Mouse (Mus musculus) megakaryocyte, adult 5-6 weeks (primary cell): ENCODE measurements around the gene Hjurp. TPM values are rescaled to one million over a fixed set of nuclear protein-coding genes. Genes with fewer than 3 reads are reported as not detected.

Source experiments
- ATAC-seq: 2 replicates; pipeline ENCODE4 v1.8.0; 2016; ENCODE audit warnings: mild to moderate bottlenecking, inconsistent platforms; ENCODE audit not compliant: poor library complexity, severe bottlenecking
- total RNA-seq, 2 experiments: library from RNA; stranded (forward) in 1 of 2; stranded (reverse) in 1 of 2; fragments of 153-499, 151-499 nt in 1 of 2; fragments of 221-1000, 200-1000 nt in 1 of 2; gene quantifications; 2 replicates each; pipeline versions ENCODE4 v1.2.3 to v1.2.4; 2015 to 2017

The Hjurp gene
- total RNA-seq, 2 experiments from 2014 or later, result 99.8 to 174 TPM

DNA sequence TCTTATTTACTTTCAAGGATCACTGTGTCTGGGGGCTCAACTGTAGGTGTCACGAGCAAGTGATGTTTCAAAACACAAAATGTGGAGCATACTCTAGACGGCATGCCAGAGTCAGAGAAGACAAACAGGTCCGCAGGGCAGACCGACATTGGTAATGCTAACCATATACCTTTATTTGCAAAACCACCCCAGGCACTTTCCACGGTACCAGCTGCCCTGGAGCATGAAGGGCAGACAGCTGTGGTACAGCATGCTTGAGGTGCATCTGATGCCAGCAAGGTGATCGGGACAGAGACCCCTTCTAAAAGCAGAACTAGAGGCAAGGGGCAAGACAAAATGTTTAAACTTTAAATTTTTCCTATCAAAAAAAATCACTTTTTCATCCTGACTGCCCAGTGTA, 14.5 kb downstream of the Hjurp start:
- ATAC-seq, result no peak

DNA sequence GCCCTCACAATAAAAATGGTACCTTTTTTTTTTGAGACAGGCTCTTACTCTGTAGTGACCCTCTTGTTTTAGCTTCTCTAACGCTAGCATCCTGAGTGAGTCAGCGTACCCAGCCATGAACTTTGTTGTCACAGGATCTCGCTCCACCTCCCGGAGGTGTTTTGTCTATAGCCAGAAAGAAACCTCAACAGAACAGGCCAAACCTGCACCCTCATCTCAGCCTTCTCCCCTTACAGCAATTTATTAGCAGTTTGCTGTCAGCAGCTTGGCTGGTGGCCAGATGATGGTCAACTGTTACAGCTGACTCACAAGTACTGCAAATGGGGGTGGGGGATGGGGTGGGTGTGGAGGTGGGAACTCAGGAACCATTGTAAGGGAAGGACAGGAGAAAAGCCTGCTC, 15.2 kb downstream of the Hjurp start:
- 0 out of 2 replicates have a peak, but pooled peaks have one; percentile 2 for ATAC-seq

DNA sequence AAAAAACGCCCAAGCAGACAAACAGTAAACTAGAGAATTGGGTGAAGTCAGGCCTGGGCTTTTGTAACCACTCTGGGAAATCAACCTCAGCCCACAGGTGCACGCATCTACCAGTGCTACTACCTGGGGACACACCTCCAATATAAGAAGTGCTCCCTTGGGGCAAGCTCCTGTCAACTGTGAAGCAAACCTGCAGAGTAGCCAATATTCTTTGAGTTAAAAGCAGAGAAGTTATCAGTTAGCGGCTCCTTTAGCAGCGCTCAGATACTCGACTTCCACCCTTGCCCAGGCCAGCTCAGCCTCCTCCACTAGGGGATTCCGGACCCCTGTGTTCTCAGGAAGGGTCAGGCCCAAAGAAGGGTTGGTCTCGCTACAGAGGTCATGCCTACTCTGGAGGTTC, 15.7 kb downstream of the Hjurp start:
- no peak for ATAC-seq

DNA sequence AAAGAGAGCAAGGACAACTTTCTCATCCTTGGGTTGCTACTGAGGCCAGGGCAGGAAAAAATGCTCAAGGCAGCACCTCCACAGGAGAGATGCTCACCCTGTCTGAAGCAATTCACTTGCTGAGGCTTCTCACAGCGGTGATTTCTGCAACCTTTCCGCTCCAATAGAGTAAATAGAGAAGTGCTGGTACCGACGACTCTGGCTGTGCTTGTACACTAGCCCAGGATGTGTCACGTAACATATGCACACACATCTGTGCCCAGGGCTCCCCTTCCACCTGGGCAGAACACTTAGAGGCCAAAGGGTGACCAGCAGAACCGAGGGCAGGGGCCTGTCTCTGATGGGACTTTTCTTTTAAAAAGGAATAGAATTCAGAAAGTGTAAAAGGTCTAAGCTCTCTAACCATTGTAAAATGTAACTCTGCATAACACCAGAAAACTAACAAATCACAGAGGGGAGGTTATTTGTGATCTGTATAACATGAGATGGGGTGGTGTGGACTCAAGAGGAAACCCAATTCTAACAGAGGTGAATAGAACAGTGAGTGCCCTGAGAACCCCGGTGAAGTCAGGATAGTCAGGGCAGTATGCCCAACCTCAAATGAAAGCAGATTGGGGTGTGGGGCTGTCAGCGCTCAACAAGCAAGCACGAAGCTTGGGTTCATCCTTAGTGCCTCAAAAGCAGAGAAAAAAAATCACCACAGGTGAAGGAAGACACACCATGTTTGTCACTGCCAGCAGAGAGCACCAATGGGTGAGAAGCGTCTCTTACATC, 16.6 kb downstream of the Hjurp start:
- ATAC-seq, result peak; percentile 48

DNA sequence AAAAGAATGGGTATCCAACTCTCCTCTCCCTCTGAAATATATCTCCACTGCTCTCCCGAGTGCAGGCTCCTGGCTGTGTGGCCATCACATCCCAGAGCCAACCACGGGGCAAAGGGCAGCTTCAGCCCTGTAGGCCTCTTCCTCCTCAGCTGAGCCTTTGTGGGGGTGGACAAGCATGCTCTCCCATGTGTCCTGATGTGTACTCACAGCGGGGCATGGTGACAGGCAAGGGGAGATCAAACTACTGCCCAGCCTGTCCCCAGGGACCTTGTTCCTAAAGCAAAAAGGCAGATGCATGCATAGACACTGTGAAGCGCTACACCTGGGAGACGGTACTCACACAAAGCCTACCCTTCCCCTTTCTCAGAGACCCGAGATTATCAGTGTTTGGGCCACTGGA, 17.3 kb downstream of the Hjurp start:
- peak; percentile 22 for ATAC-seq

DNA sequence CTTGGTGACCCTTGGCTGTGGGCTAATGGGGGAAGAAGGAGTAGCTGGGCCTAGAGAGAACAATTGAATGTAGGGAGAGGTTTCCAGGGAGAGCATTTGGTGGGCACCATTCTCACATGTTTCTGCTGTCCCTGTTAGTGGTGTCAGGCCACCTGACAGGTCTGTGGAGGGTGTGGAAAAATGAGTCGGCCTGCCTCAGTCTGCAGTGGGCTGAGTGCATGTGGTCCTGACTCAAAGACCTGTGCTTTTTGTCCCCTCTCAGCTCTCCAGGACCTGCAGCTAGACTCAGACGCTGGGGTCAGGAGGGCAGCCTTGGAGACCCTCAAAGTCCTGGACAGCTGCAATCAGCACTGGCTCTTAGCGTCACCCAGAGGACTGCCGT, 17.8 kb downstream of the Hjurp start:
- ATAC-seq, result no peak

DNA sequence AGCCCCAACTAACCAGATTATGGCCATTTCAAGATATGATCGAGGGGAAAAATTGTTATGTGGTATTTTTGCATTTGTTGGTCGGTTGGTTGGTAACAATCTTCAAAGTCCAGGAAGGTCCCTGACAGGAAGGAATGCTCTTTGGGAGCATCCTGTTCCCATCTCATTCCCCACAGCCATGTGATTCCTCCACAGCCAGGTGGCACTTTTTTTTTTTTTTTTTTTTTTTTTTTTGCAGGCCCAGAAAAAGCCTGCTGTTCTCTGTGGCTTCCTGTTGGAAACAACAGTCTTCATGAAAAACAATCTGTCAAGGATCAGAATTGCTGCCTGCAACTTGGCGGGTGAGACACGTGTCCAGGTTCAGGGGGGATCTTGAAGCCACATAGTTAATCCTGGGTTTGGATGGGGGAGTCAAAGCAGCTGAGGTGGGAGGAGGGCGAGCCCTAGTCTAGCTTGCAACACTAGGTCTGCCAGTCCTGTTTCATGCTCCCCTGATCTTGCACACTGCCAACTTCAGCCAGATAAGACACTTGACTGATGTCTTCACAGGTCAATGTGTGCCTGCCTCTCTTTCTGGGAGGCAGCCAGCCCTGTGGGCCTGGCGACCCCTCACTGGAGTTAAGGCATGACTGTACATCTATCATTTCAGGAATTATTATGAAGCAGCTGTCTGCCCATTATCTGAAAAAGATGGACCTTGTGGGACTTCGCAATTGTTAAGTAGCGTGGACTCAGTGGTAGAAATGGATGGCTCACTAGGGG, 18.4 kb downstream of the Hjurp start:
- ATAC-seq, result no peak

DNA sequence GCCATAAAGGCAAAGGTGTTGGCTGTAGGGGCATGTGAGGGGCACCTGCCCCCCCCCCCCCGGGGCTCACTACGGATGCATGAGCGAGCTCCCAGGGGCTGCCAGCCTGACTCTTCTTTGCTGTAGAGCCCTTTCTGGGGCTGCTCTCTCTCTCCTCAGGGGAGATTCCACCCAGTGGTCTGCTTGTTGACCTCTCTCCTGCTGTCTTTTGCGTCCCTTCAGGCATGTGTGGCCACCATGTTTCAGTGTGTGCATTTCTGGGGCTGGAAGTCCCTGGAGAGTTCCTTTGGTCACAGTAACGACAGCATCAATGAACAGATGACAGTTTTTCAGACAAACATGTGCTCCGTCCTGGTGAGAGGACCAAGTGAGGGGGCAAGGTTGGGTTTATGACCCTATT, 19.1 kb downstream of the Hjurp start:
- no peak for ATAC-seq

DNA sequence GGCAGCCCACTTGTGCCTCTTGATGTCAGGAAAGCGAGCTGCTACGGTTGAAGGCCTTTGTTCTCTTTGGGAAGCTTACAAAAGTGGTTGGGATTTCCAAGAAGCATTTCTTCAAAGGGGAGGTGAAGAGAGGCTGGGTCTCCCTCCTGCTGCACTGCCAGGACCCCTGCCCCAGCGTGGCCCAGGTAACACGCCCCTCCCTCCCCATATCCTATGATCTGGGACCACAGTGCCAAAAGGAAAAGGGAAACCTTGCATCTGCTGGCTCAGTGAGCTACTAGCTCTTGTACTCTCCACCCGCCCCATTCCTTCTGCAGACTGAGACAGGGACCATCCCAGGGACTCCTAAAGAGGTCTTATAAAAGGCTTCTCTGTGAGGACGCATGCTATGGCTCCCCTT, 19.8 kb downstream of the Hjurp start:
- no peak for ATAC-seq

DNA sequence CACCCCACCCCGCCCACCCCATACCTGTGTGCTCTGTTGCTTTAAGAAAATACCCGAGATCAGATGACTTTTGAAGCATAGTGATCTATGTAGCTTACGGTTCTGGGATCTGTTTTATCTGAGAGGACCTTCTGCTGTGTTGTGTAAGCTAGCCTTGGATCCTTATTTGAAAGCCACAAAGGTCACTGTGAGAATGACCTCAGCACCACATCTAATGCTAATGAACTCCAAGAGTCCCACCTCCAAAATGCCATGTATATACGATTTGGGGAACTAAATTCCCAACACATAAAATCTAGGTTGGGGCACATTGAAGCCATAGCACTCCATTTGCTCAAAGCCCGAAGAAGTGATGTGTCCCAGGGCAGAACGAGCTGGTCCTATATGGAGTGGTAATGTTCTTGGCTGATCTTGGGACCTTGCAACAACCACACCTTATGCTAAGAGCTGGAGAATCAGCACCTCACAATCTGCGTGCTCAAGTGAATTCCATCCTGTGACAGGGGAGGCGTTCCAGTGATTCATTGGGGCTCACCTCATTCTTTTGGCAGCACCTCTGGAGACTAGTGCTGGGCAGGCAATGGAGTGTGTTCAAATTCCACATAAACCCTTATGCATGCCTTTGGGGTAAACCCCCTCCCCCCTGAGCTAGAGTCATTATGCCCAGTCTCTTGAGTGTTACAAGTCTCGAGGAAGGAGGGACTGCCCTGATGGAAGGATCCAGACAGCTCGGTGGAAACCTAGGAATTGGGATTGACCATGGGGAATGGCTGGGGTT, 20.4 kb downstream of the Hjurp start:
- no peak for ATAC-seq

DNA sequence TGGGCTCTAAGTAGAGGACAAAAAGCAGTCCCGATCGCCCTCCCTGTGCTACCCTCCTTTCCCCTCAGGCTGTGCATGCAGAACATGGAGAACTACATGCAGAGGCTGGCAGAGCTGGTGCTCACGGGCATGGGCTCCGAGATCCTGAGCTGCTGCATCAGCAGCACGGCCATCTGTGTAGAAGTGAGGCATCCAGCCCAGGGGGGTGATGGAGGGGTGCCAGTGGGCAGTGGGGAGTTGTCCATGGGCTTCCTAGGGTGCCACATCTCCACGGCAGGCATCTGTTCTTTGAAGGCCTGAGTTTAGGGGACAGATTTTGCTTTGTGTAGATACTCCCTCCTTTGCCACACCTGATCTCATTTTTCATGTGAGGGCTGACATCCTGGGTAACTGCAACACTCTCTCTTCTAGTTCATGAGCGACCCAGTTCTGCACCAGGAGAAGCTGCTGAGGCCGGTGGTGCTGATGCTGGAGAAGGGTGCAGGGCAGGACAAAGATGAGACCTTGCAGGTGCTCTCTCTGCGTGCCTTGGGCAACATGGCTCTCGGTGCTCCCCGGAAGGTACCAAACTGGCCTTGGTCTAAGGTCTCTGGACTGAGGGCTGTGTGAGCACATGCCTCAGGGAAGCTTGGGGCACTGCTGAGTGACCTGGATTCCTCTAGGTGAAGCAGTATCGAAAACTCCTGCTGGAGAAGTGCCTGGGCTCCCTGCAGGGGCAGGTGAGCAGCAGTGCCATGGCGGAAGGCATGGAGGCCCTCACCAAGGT, 21.3 kb downstream of the Hjurp start:
- no peak for ATAC-seq

DNA sequence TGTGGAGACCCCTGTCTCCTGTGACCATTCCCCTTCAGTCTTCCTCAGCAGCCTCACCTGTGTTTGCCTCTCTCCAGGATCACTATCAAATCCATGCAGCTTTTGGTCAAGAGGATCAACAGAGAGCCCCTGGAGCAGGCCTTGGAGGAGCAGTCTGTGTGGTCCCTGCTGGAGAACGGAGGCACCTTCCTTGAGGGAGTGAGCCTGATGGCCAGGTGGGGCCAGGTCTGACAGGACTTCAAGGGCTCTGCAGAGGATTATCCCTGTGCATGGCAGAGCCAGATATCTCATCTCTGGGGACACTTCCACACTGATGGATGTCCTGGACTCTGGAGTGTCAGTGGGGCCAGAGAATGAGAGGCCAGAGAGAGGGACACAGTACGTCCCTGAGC, 22.0 kb downstream of the Hjurp start:
- ATAC-seq, result no peak

DNA sequence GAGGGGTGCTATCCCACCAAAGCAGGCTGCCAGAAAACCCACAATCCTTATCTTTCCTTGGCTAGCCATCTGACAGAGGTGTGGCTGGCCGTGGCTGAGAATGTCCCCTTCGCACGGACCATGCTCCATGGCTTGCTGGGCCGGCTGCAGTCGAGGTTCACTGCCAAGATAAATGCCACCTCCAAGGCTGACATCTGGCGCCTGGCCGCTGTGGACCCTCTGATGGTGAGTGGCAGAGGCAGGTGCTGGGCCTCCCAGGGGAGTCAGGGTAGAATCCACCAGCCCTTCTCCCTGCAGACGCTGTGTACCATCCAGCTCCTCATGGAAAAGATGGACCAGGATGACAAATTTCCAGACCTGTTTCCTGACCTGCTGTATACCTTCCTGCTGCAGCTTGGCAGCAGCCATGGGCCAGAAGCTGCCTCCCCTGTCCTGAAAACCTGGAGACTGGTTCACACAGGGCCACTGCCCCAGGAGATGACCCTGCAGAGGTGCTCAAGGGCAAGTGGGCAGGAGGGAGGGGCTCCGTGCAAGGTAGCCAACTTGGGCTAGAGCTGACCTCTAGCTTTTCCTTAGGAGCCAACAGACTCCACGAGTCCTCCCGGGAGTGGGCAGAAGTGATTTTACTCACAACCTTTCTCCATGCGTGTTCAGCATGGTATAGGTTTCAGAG, 22.5 kb downstream of the Hjurp start:
- ATAC-seq, result no peak

DNA sequence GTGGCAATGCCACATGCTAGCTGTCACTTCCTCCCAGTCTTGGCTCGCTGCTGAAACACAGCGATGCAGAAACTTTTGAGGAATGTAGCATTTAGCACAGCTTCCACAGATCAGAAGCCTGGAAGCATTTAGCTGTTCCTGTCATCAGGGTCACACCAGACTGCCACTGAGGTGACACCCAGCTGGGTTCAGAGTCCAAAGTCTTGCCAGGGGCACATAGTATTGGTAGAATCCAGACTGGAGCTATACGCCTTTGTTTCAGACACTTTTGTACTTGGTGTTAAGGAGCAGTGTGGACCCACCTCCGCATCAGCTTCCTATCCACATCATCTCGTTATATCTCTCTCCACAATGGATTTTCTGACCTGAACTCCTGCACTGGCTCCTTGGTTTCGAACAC, 23.9 kb downstream of the Hjurp start:
- no peak for ATAC-seq

DNA sequence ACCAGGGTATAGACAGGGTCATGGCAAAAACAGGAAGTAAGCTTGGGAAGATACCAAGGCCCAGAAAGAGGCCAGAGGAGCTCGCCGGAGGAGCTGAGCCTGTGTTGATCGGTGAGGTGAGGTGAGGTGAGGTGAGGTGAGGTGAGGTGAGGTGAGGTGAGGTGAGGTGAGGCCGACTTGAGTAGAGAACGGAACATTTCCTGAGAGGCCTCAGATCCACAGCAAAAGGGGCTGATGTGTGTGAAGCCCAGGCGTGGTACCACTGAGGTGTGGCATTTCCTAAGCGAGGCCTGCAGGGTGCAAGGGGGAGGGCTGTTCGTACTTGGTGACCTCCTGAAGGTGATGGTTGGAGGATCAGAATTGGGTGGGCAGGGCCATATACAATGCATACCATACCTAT, 24.3 kb downstream of the Hjurp start:
- ATAC-seq, result 0 out of 2 replicates have a peak, but pooled peaks have one; percentile 10

DNA sequence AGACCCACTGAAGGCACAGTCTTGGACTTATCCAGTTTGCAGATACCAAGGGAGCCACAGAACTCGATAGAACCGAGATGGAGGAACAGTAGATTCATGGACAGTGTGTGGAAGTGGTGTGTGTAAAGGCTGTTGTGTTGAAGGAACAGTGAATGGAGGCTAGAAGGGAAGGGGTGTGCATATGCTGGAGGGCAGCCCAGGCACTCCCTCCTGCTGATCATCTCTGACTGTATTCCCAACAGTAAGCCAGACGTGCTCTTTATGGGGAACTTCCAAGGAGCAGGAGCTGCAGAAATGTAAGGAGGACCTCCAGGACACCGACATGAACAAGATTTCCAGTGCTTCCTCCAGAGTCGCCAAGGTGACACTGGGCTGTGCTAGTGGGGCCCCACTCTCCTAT, 27.4 kb downstream of the Hjurp start:
- ATAC-seq, result no peak

DNA sequence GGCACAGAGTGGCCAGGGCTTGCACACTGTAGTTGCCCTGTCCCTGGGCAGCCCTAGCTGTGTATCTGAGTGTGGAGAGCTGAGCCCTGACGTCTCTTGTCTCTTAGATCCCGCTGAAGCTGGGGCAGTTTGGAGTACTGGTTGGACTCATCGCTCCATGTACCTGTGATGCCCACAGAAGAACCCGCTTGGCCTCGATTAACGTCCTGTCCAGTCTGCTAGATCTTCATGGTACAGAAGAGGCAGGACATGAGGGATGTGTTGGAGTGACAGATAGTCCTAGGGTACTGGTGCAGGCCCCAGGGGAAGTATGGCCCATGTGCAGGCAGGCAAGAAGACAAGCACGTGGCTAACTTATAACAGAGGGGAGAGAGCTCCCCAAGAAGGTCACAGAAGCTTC, 27.8 kb downstream of the Hjurp start:
- no peak for ATAC-seq

DNA sequence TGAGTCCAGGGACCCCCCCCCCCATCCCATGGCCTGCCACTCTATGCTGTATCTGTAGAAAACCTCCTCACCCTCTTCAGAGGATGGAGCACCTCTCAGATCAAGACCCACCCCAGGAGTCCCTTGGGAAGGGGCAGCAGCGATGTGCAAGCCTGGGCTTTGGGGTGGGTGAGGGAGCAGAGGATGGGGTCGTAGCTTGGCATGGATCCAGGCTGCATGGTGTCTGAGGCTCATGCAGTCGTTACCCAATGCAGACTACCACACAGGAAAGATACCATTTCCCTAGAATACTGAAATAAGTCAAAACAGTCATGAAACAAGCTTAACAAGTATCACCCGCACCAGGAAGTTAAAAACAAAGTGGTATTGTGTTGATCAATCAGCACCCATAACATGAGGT, 28.8 kb downstream of the Hjurp start:
- peak; percentile 20 for ATAC-seq

DNA sequence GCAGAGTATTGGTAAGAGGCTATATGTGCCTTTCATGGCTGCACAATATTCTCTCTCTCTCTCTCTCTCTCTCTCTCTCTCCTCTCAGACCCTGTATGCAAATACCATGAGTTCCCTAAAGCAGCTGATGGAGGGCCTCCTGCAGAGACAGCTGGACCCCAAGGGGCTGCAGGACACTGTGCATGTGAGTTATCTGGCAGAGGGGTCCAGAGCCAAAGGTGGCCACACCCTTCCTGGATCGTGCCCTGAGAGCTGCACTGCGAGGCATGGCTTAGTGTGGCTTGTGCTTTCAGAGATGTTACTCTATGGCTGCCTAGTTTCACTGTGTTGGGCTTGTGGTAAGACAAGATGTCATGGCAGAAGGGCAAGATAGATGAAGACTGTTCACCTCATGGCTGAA, 29.8 kb downstream of the Hjurp start:
- no peak for ATAC-seq

DNA sequence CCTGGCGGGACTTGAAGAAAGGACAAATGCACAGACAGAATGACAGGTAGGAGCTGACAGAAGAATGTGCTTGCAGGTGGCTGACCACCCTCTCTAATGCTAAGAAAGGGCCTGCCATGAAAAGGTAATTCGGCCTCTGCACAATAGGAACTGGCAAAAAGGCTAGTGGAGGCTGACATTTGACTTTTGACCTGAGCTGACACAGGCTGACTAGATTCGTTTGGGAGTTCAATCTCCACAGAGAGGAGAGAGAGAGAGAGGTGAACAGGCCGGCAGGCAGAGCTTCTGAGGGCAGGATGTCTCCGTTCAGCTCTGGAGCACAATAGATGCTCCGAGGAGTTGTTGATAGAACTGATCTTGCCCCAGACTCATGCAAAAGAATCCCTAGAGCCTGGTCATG, 31.0 kb downstream of the Hjurp start:
- ATAC-seq, result no peak
